Mouse (Mus musculus) hindbrain, embryonic 12.5 days (tissue): Measurements from ENCODE around the gene Cep164. TPM values are rescaled to one million over a fixed set of nuclear protein-coding genes. Genes with fewer than 3 reads are reported as not detected.
A peak's percentile ranks its signal among the peaks of the same experiment; 100 is the strongest.

Source experiments
- ATAC-seq: fragments of 200-750 bp; cut with Nextera tagmentation; 2 replicates; pipeline ENCODE4 v1.8.0; 2017; ENCODE audit warnings: moderate TSS enrichment; ENCODE audit not compliant: low FRiP score
- H3K27ac ChIP-seq: fragments of 300-500 bp; sonication (generic); 2 replicates; pipeline ENCODE4 v1.5.1; 2016; ENCODE audit warnings: mild to moderate bottlenecking
- H3K27me3 ChIP-seq: fragments of 300-500 bp; sonication (generic); 2 replicates; pipeline ENCODE4 v1.6.1; 2016; ENCODE audit warnings: mild to moderate bottlenecking
- H3K36me3 ChIP-seq: fragments of 300-500 bp; sonication (generic); 2 replicates; pipeline ENCODE4 v1.6.1; 2016; ENCODE audit warnings: mild to moderate bottlenecking
- H3K4me1 ChIP-seq: fragments of 300-500 bp; sonication (generic); 2 replicates; pipeline ENCODE4 v1.6.1; 2016
- H3K4me2 ChIP-seq: fragments of 300-500 bp; sonication (generic); replicated peaks from 2 replicates; pipeline ENCODE4 v1.6.1; 2016; ENCODE audit warnings: mild to moderate bottlenecking
- H3K4me3 ChIP-seq: fragments of 300-500 bp; sonication (generic); 2 replicates; pipeline ENCODE4 v1.5.1; 2016; ENCODE audit warnings: mild to moderate bottlenecking
- H3K9ac ChIP-seq: fragments of 300-500 bp; sonication (generic); 2 replicates; pipeline ENCODE4 v1.6.1; 2016; ENCODE audit warnings: mild to moderate bottlenecking, moderate library complexity
- H3K9me3 ChIP-seq: fragments of 300-500 bp; sonication (generic); replicated peaks from 2 replicates; pipeline ENCODE4 v1.6.1; 2016; ENCODE audit warnings: mild to moderate bottlenecking
- WGBS: fragments of 180-500 bp; shearing (Covaris S2); methylation state at CpG from one replicate; pipeline ENCODE4 v1.1.7; 2016; 5-methylcytosine and 5-hydroxymethylcytosine counted together
- polyA plus RNA-seq: library from polyadenylated mRNA; unstranded; fragments of >200 nt; fragmentation: Nextera tagmentation; extraction: Ambion mirVana; gene quantifications from 2 replicates; pipeline ENCODE4 v1.2.1, GENCODE M21; 2016

The Cep164 gene
- polyA plus RNA-seq, 1 experiment from 2014 or later: 18.8 TPM

GRCm38 (mm10) chr9:45832898-45833297 lies 4.4 kb upstream of the Cep164 start:
- no peak for ATAC-seq
- no peaks in the 10 kb centered on the region for H3K27me3 ChIP-seq
- no peak overlapping the region for H3K4me2 ChIP-seq
- H3K4me3 ChIP-seq: no peak overlapping the region
- no peak overlapping the region for H3K27ac ChIP-seq
- 0 out of 2 replicates have a peak, but pooled peaks cover 4% of the 10 kb centered on the region for H3K9me3 ChIP-seq
- H3K9ac ChIP-seq: no peak overlapping the region
- WGBS: 85% methylated on average over 2 of the region's 2 CpGs
- H3K4me1 ChIP-seq: peaks cover 2% of the 10 kb centered on the region; the same call in 1 of the 2 replicates
- no peaks in the 10 kb centered on the region for H3K36me3 ChIP-seq

- H3K36me3 ChIP-seq: no peaks in the 10 kb centered on the region
- H3K4me2 ChIP-seq: peak overlapping the region; percentile 84
- H3K27me3 ChIP-seq: no peaks in the 10 kb centered on the region
- ATAC-seq: peak; percentile 67
- 31% methylated on average over 10 of the region's 10 CpGs for WGBS
- H3K9me3 ChIP-seq: 0 out of 2 replicates have a peak, but pooled peaks cover 4% of the 10 kb centered on the region
- no peak overlapping the region for H3K9ac ChIP-seq
- peak overlapping the region; percentile 51; the same call in 1 of the 2 replicates for H3K4me3 ChIP-seq
- H3K27ac ChIP-seq: no peak overlapping the region
- H3K4me1 ChIP-seq: peaks cover 12% of the 10 kb centered on the region
Measured at GRCm38 (mm10) chr9:45829107-45829506, 616 bp upstream of the Cep164 start.

DNA sequence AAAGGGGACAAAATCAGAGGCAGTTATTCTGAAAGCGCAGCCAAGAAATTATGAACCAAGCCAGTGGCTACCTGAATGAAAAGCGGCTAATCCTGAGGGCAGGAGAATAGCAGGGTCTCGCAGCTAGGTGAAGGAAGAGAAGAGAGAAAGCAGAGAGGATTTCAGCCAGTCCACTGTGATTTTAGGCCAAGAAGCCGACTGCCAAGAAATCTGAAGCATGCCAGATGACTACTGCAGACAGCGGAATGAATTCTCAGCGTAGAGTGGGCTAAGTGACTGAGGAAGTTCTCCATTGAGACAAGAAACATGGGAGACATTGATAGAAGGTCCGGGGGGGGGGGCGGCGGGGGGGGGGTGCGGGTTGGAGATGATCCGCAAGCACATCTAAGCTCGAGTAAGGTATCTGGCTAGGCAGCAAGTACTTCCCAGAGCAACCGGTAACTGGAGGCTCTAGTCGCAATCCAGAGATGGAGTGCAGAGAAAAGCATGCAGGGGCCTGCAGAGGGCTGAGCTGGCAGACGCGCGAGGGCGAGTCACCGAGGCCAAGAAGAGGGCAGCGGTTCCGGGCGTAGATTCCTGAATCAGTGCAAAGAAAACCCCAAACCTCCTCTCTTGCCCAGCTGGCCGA lies 714 bp downstream of the Cep164 start:
- H3K4me1 ChIP-seq: peaks cover 12% of the 10 kb centered on the region
- 8% methylated on average over 23 of the region's 23 CpGs for WGBS
- H3K27ac ChIP-seq: peak overlapping the region; percentile 0; the same call in 1 of the 2 replicates
- H3K9ac ChIP-seq: peak overlapping the region; percentile 61
- H3K36me3 ChIP-seq: peaks cover 9% of the 10 kb centered on the region
- ATAC-seq: peak; percentile 55
- H3K27me3 ChIP-seq: no peaks in the 10 kb centered on the region
- H3K9me3 ChIP-seq: 0 out of 2 replicates have a peak, but pooled peaks cover 4% of the 10 kb centered on the region
- peak overlapping the region; percentile 84 for H3K4me2 ChIP-seq
- H3K4me3 ChIP-seq: peak overlapping the region; percentile 51

- Histone ChIP-seq H3K27me3 (no peaks in the 10 kb centered on the region), H3K4me2 (no peak overlapping the region), H3K4me3 (no peak overlapping the region), H3K36me3 (peaks cover 42% of the 10 kb centered on the region), H3K4me1 (no peaks in the 10 kb centered on the region), H3K9me3 (no peaks in the 10 kb centered on the region), H3K9ac (no peak overlapping the region), H3K27ac (no peak overlapping the region)
- WGBS: 86% methylated on average over 9 of the region's 9 CpGs
- ATAC-seq: no peak
Measured at GRCm38 (mm10) chr9:45818406-45819011, 10.0 kb downstream of the Cep164 start.

GRCm38 (mm10) chr9:45815525-45815924 lies 13.0 kb downstream of the Cep164 start:
- no peak for ATAC-seq
- WGBS: 91% methylated on average over 10 of the region's 10 CpGs

GRCm38 (mm10) chr9:45815113-45815512 lies 13.4 kb downstream of the Cep164 start:
- ATAC-seq: no peak
- H3K4me2 ChIP-seq: no peak overlapping the region
- no peaks in the 10 kb centered on the region for H3K9me3 ChIP-seq
- no peak overlapping the region for H3K27ac ChIP-seq
- H3K36me3 ChIP-seq: peaks cover 26% of the 10 kb centered on the region
- H3K27me3 ChIP-seq: no peaks in the 10 kb centered on the region
- no peak overlapping the region for H3K4me3 ChIP-seq
- no peak overlapping the region for H3K9ac ChIP-seq
- H3K4me1 ChIP-seq: no peaks in the 10 kb centered on the region
- WGBS: 87% methylated on average over 9 of the region's 9 CpGs

More at GRCm38 (mm10) chr9:45815525-45815924, 13.0 kb downstream of the Cep164 start:
- Histone ChIP-seq H3K9ac (no peak overlapping the region), H3K4me2 (no peak overlapping the region), H3K4me3 (no peak overlapping the region), H3K27me3 (no peaks in the 10 kb centered on the region), H3K36me3 (peaks cover 26% of the 10 kb centered on the region), H3K27ac (no peak overlapping the region), H3K9me3 (no peaks in the 10 kb centered on the region), H3K4me1 (no peaks in the 10 kb centered on the region)

DNA sequence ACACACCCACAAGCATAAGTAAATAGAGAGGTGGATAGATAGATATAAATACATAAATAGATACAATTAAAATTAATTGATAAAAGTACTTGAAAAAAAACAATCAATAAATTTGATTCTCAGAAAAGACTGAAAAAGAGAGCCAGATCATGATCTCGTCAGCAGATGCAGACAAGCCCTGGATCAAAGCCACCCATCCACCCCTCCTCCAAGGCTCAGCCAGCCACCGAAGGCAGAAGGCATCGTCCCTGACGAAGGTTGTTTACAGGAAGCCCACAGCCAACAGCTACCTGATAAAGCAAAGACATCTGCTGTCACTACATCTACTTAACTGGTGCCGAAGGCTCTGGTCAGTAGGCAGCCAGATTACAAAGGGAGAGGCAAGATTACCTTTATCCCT lies 16.5 kb downstream of the Cep164 start:
- WGBS: 78% methylated on average over 5 of the region's 5 CpGs
- no peak for ATAC-seq
- peaks cover 32% of the 10 kb centered on the region for H3K36me3 ChIP-seq
- H3K4me1 ChIP-seq: no peaks in the 10 kb centered on the region
- no peak overlapping the region for H3K4me3 ChIP-seq
- H3K27ac ChIP-seq: no peak overlapping the region
- no peaks in the 10 kb centered on the region for H3K9me3 ChIP-seq
- no peak overlapping the region for H3K4me2 ChIP-seq
- H3K27me3 ChIP-seq: no peaks in the 10 kb centered on the region
- H3K9ac ChIP-seq: no peak overlapping the region

GRCm38 (mm10) chr9:45807761-45808160 lies 20.7 kb downstream of the Cep164 start:
- Histone ChIP-seq H3K9ac (no peak overlapping the region), H3K4me3 (no peak overlapping the region), H3K4me2 (no peak overlapping the region), H3K27ac (no peak overlapping the region), H3K9me3 (no peaks in the 10 kb centered on the region), H3K27me3 (no peaks in the 10 kb centered on the region), H3K4me1 (no peaks in the 10 kb centered on the region), H3K36me3 (peaks cover 44% of the 10 kb centered on the region)
- no peak for ATAC-seq
- 88% methylated on average over 8 of the region's 8 CpGs for WGBS

GRCm38 (mm10) chr9:45807337-45807736 lies 21.2 kb downstream of the Cep164 start:
- Histone ChIP-seq H3K27me3 (no peaks in the 10 kb centered on the region), H3K9ac (no peak overlapping the region), H3K4me1 (no peaks in the 10 kb centered on the region), H3K36me3 (peaks cover 44% of the 10 kb centered on the region), H3K27ac (no peak overlapping the region), H3K9me3 (no peaks in the 10 kb centered on the region), H3K4me2 (no peak overlapping the region), H3K4me3 (no peak overlapping the region)
- no peak for ATAC-seq
- WGBS: 86% methylated on average over 11 of the region's 11 CpGs

GRCm38 (mm10) chr9:45806847-45807246 lies 21.6 kb downstream of the Cep164 start:
- Histone ChIP-seq H3K36me3 (peaks cover 46% of the 10 kb centered on the region), H3K4me1 (no peaks in the 10 kb centered on the region), H3K4me3 (no peak overlapping the region), H3K9me3 (no peaks in the 10 kb centered on the region), H3K27ac (no peak overlapping the region), H3K9ac (no peak overlapping the region), H3K4me2 (no peak overlapping the region), H3K27me3 (no peaks in the 10 kb centered on the region)
- ATAC-seq: no peak
- WGBS: 92% methylated on average over 11 of the region's 11 CpGs

GRCm38 (mm10) chr9:45803070-45803774 lies 25.3 kb downstream of the Cep164 start:
- Histone ChIP-seq H3K4me2 (no peak overlapping the region), H3K36me3 (peaks cover 45% of the 10 kb centered on the region), H3K4me3 (no peak overlapping the region), H3K27me3 (no peaks in the 10 kb centered on the region), H3K9me3 (no peaks in the 10 kb centered on the region), H3K27ac (no peak overlapping the region), H3K4me1 (peaks cover 10% of the 10 kb centered on the region), H3K9ac (no peak overlapping the region)
- ATAC-seq: no peak
- 81% methylated on average over 21 of the region's 21 CpGs for WGBS

- 74% methylated on average over 8 of the region's 8 CpGs for WGBS
- ATAC-seq: no peak
- H3K9ac ChIP-seq: no peak overlapping the region
Measured at GRCm38 (mm10) chr9:45799402-45799801, 29.1 kb downstream of the Cep164 start.

More at GRCm38 (mm10) chr9:45799402-45799801, 29.1 kb downstream of the Cep164 start:
- Histone ChIP-seq H3K4me1 (peaks cover 11% of the 10 kb centered on the region), H3K36me3 (peaks cover 16% of the 10 kb centered on the region), H3K9me3 (no peaks in the 10 kb centered on the region), H3K27ac (no peak overlapping the region), H3K4me3 (no peak overlapping the region), H3K27me3 (no peaks in the 10 kb centered on the region), H3K4me2 (no peak overlapping the region; the same call in 1 of the 2 replicates)
